Mouse (Mus musculus) kidney, postnatal 10 days (tissue): ENCODE results near the gene Hint1.
A peak's percentile ranks its signal among the peaks of the same experiment; 100 is the strongest.
"Not testable (repeated sequence)": the region's sequence is repeated elsewhere in the genome, so short reads cannot be mapped to it uniquely, and the experiment has no call there.

ENCODE experiments used
- DNase-seq: peaks from one replicate; pipeline ENCODE4 v3.0.0; 2021; ENCODE audit warnings: mixed read lengths

Hint1 gene

GRCm38 (mm10) chr11:54866119-54867048 is at the start of gene Hint1:
Hint1 (plus strand) TSS chr11:54866383.
- DNase-seq = peak; percentile 94

DNA sequence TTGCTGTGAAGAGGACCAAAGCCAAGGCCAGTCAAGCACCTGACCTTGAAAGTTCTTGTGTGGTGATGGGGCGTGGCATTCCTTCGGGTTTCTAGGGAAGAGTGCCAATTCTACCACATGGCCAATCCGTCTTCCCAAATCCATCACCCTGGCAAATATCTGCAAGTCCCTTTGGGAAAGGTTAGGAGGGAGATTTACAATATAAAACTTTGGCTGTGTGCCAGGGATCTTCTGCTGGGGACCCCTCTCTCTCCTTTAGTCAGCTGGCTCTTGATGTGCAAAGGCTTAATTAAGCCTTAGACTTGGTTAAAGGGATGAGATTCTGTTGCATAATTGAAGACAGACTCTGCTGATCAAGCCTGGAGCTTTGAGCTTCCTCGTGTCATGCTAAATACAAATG is 48.7 kb upstream of the Hint1 start:
- no peak for DNase-seq

- no peak for DNase-seq
Measured at GRCm38 (mm10) chr11:54819489-54819888, 46.7 kb upstream of the Hint1 start.

DNA sequence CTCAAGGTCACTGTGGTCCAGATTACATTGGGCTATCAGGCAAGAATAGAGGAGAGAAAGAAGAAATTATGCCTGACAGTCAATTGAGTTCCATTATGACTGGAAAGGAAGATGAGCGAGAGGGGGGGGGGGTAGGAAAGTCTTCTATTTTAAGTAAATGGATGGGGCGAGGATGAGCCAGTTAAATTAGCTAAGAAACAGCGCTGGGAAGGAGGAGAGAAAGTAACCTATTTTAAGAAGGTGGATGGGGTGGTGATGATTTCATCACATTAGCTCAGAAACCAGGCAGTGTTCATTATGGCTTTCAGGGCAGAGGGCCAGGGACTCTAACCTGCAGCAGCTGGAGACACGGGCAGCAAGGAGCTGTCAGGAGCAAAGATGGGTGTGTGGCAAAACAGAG is 42.7 kb upstream of the Hint1 start:
- no peak for DNase-seq

- no peak for DNase-seq
Measured at GRCm38 (mm10) chr11:54825774-54826173, 40.4 kb upstream of the Hint1 start.

GRCm38 (mm10) chr11:54826819-54827218 is 39.4 kb upstream of the Hint1 start:
- DNase-seq = no peak

DNA sequence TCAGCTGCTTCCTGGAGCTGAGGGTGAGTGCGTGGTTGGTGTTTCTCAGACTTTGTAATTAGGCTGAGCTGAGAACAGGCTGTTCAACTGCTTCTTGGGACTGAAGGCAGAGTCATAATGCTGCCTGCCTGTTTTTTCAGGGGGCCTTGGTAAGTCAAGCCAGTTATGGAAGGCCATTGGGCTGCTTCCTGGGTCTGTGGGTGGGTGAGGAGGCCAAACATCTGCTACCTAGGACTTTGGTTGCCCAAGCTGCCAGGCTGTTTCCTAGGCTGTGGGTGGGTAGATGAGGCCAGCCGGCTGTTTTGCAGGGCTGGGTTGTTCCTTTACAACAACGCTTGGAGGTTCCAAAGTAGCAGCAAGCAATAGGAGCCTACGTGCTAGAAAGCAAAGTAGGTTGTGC is 32.4 kb upstream of the Hint1 start:
- no peak for DNase-seq

- DNase-seq = no peak
Measured at GRCm38 (mm10) chr11:54834596-54834995, 31.6 kb upstream of the Hint1 start.

GRCm38 (mm10) chr11:54836106-54836505 is 30.1 kb upstream of the Hint1 start:
- peak; percentile 62 for DNase-seq

- DNase-seq = no peak
Measured at GRCm38 (mm10) chr11:54839696-54840095, 26.5 kb upstream of the Hint1 start.

DNA sequence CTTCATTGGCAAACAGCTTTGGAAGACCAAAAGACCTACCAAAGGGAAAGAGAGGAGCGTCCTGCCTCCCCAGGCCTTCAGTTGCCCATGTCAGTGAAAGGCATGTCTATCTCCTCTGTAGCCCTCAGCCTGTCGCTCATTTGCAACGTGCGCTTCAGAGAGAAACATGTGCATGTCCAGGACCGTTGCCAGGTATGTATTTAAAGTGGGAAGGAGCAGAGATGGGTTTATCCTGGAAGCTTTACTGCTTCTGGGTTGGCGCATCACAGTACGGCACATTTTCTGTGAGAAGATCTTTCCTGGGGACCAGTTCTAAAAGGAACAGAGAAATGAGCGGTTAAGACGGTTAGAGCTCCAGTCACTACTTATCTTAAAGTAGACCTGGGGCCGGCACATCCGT is 25.3 kb upstream of the Hint1 start:
- no peak for DNase-seq

GRCm38 (mm10) chr11:54844424-54844823 is 21.8 kb upstream of the Hint1 start:
- no peak for DNase-seq

GRCm38 (mm10) chr11:54844959-54845358 is 21.2 kb upstream of the Hint1 start:
- DNase-seq = no peak

DNA sequence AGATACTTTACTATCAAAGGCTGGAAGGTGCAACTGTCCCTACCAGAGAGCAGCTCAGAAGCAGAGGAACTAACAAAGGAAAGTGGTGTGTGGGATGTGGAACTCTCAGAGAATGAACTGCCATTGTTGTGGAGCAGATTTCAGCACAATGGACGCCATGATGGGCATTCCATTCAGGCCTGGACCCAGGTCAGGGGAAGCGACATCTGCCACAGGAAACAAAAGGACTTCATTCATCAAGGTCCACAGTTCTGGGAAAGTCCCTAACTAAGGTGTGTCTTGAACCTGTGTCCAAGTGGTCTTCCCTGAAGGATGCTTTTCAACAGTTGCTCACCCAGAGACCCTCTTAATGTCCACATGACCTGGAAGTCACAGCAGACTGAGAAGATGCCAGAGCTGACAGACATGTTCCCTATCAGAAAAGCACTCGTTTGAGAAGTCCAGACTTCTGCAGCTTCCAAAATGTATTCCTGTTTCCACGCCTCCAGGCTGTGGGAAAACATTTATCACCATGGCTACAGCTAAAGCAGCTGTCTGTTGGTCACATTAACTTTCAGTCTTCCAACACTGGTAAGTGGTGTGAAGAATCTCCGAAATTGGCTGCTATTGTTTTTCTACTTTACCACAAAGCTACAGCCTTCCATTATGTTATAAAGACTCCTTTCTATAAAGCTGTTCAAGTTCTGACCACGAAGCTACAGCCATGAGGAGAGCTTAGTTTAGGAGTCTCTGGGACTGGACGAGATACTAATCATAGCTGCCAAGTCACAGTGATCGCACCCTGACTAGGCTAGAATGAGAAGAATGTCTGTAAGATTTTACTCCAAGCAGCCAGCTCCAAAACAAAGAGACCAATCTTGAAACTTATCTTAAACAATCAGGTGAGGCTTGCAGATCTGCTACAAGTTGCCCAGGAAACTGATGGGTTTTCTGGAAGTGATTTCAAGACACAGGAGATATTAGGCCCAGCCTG is 20.4 kb upstream of the Hint1 start:
- DNase-seq = no peak

DNA sequence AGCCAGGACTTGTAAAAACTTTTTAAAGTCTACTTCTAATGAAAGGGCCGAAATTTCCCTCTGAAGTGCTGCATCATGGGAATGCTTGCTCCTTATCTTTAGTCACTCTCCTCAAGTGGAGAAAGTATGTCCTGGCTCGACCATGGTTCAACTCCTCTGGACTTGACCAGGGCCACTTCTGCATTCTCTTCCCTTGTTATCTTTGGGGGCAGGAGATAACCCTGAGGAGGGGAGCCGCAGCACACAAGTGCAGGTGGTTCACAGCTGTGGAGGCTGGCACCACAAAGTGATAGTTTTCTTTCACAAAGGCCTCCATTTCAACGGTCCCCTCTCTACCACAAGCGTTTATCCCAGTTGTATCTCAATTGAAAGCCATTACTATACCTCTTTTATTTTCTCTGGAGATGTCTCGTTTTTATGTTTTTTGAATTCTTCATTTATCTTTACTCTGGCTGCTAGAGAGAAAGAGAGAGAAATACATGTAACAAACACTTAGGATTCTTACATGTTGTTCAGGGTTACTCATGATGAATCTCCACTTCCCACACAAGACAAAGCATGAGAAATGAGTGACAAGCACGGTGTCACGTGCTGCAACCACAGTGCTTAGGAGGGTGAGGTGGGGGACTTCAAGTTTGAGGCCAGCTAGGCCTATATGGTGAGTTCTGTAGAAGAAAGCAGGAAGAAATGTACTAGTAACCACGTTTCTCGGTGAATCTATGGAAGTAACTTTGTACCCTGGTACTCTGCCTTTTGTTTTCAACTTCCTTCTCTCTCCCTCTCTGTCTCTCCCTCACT is 16.0 kb upstream of the Hint1 start:
- DNase-seq = no peak

DNA sequence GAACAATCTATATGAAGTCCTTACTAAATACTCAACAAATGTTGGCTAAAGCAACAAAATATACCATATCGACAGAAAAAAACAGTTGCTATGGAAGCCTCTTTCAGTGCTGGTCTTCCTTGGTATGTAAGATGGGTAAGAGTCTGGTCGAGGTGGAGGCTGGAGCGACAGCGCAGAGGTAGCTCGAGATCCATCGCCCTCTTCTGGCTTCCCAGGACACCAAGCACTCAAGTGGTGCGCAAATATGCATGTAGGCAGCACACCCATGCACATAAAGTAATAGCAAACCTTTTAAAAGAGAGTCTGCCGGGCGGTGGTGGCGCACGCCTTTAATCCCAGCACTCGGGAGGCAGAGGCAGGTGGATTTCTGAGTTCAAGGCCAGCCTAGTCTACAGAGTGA is 14.5 kb upstream of the Hint1 start:
- DNase-seq = no peak

DNA sequence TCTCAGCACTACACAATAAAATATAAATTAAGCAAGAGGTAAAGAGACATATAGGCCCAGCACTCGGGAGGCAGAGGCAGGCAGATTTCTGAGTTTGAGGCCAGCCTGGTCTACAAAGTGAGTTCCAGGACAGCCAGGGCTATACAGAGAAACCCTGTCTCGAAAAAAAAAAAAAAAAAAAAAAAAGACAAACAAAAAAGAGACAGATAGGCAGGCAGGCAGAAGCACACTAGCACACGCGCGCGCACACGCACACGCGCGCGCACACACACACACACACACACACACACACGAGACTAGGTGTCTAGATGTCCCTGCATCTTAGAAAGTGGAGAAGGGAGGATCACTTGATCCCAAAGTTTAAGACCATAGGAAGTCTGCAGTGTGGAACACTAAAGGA is 7.3 kb upstream of the Hint1 start:
- DNase-seq = not testable (repeated sequence)

- no peak for DNase-seq
Measured at GRCm38 (mm10) chr11:54859322-54860165, 6.6 kb upstream of the Hint1 start.

DNA sequence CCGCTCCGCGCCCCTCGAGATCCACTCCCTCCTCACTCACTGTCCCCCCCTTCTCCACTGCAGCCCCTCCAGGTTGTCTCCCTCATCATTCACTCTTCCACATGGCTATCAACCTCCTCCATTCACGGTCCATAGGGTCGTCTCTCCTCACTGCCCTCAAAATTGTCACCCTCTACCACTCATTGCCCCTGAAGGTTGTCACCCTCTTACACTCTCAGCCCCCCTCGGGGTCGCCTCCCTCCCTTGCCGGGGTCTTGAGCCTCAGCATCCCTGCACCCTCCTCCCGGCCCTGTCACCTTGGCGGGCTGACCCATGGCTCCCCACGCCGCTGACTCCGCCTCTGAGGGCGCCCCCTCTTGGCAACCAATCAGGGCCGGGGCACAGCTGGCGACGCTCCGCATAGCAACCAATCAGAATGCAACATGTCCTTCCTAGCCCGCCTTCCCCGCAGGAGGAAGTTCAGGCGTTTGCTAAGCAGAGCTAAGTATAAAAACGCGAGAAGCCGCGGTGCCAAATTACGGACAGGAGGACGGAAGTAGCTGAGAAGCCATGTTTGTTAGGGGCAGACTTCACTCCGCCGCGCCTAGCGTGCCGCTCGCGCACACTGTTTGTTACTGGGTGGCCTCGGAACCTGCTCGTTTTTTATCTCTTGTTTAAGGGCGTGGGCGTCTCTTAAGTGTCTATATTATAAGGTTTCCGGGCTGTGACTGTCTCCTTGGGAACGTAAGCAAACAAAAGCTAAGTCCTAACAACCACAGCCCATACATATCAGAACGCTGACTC is 5.7 kb upstream of the Hint1 start, which contains the start of gene Lyrm7:
TSS of gene Lyrm7 (minus strand) at position 661 of the 783 bp plus-strand sequence.
- peak; percentile 97 for DNase-seq
